Mouse (Mus musculus): ENCODE measurements at regions not wholly inside any gene's neighbourhood (a gene's known extent, or its start where the extent isn't known, plus 50 kb on each side); places are given as distances from the start of the nearest gene placed in this dataset.

DNA sequence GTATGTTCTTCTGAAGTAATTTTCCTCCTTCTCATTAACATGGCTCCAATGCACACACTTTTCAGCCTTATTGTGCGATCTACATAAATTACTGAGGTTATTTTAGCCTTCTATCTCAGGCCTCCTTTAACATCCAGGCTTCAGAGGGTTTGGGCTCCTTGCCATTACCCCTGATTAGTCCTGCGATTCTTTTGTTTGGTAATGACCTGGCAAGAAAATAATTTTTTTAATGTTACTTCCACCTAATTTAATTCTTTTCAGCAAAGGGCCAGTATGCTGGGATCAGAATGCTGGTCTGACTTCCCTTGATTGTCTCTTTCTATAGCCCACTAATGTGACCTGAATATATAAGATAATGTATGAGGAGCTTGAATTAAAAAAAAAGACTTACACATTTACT, 739.4 kb downstream of the Tbl1xr1 start:
- TF ChIP-seq IRF4 (IDR thresholded peaks at IDR 0.05; ENCODE audit: low read depth, low read length) (no peak), CTCF (conservative IDR thresholded peaks at IDR 0.05 in 1 of 2, IDR thresholded peaks at IDR 0.05 in 1 of 2; ENCODE audit: low read depth in 2 of 2, low read length in 2 of 2) (no peak), EP300 (IDR thresholded peaks at IDR 0.05; ENCODE audit: low read length) (no peak), USF1 (IDR thresholded peaks at IDR 0.05; ENCODE audit: low read depth, low read length) (no peak), ZNF384 (IDR thresholded peaks at IDR 0.05; ENCODE audit: low read depth, low read length) (no peak), MAX (IDR thresholded peaks at IDR 0.05; ENCODE audit: low read length) (no peak), MEF2A (IDR thresholded peaks at IDR 0.05; ENCODE audit: borderline replicate concordance, low read depth, low read length) (no peak), HCFC1 (IDR thresholded peaks at IDR 0.05; ENCODE audit: low read depth, low read length) (no peak), E2F4 (IDR thresholded peaks at IDR 0.05; ENCODE audit: insufficient replicate concordance, low read depth, low read length) (no peak), USF2 (conservative IDR thresholded peaks at IDR 0.05; ENCODE audit: low read depth, low read length) (no peak), POLR2A (IDR thresholded peaks at IDR 0.05; ENCODE audit: low read depth, low read length) (no peak)
